Mouse (Mus musculus) WW6 (cell line): Measurements from ENCODE around the gene Kcnip1.

Source experiments
- DNase-seq: peaks from one replicate; pipeline ENCODE4 v3.0.0-alpha.2; 2013; ENCODE audit warnings: low read depth, low spot score

The Kcnip1 gene

DNA sequence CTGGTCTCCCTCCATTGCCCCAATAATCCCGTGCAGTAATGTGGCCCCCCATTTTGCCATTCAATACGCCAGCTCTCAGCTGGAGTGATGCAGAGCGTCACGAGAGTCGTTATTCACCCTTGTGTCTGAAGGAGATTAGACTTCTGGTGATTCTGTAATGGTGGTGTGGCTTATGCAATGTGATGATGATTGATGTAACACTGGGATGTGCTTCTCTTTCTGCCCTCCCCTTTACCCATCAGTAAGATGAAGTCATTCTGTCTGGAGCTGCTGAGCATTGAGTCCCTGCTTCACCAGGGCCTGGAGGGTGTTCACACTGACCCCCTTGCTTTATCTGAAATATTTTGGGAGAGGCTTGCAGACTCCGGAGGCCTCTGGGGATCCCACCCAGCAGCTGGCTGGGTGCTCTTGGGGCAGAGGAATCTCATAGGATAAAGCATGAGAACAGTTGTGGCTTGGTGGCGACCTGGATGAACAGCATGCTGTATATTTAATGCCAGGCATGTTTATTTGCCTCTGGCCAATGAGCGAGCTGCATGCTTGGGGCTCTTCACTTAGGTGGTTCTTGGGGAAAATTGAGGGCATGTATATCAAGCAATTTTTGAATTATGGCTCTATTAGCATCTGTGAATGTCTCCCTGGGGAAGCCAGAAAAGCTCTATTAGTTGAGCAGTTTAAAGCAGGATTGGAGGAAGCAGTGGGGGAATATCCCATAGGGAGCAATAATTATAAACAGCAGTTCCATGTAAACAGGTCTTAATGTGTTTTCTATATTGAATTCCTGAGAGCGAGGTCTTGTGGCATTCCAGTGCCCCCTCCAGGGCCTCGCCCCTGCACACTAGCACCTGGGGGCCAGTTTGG is 322.6 kb downstream of the Kcnip1 start:
- DNase-seq, result no peak

DNA sequence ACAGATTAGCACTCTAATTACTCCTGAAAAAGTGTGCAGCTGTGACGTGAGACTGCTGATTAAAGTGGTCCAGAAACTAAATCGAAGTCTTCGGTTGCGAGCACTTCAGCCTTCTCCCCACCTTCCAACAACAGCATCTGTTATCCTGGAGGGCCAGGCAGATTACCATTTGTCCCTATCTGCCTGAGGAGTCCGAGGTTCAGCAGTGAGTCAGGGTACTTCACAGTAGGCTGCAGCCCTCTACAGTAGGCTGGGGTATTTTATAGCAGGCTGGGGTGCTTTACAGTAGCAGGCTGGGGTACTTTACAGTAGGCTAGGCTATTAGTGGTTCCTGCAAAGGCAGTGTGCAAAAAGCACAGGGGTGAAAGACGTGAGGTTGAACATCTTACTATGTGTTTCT is 324.6 kb downstream of the Kcnip1 start:
- DNase-seq, result no peak

DNA sequence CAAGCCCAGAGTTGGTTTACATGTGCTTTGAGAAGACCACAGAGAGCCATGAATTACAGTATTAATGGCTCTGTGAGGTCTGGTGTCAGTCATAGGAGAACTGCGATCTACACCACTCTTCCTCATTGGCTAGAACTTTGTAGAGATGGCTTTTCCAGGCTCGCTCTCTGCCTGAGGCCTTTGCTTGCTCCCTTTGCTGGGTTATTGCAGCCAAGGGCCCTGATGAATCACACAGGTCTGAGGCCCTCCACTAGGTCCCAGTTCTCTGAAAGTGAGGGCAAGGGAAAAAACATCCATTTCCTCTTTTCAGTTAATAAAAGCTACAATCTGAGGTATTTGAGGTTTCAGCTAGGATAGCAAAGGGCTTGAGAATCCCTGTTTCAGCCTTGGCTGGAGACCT is 329.4 kb downstream of the Kcnip1 start:
- no peak for DNase-seq

DNA sequence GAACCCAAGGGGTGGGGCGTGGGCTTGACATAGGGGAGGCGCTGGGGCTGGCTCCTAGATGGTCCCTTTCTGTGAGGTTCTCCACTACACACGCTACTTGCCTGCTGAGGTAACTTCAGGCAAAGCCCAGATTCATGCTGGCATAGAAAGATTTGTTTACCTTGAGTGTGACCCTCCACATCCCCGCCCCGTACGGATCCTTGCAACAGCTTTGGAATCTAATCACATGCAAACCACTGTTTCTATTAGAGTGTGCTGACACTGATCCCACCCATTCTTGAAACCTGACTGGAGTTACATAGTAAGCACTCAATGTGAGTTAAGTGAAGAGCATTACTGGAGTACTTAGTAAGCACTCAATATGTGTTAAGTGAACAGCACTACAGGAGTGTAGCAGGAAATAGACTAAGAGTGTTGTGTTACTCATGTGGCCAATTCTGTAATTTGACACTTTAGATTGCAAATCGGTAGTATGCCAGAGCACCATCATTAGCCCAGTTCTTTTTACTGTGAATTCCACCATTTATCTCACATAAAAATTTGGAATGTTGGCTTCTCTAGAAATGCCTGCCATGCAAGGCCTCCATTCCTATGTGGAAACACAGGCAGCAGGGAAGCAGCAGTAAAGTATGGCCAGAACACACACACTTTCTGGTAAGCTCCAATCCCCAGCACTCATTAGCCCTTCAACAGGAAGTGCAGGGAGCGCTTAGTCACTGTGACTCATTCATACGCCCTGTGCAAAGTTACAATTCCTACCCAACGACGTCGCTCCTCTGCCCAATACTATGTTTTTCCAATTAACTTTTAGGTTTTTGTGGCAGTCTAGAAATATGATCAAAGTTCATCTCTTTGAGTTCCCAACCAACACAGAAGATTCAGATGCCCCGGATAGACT is 332.7 kb downstream of the Kcnip1 start:
- DNase-seq, result no peak

DNA sequence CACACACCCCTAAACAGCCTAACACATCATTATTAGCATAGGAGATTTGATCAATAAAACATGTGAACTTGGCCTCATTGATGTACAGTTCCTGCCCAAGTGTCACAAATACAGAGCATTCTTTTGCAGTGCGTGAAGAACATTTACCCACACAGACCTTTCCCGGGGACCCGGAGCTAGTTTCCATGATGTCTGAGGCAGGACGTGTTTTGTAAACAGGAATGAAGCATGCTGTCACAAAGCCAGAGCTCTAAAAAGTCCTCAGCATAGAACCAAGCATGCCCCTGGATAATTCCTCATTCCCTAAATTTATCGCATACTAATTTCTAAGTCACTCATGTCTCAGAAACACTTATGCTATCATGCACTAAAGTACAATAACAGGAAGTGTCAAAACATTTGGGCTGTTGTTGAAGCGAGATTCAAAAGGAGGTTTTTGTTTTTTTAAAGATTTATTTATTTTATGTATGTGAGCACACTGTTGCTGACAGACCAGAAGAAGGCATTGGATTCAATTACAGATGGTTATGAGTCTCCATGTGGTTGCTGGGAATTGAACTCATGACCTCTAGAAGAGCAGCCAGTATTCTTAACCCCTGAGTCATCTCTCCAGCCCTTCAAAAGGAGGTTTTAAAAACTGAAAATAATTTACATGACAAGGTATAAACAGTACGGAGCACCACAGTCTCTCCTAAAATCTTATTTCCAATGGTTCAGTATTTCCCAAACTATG is 336.9 kb downstream of the Kcnip1 start:
- no peak for DNase-seq

DNA sequence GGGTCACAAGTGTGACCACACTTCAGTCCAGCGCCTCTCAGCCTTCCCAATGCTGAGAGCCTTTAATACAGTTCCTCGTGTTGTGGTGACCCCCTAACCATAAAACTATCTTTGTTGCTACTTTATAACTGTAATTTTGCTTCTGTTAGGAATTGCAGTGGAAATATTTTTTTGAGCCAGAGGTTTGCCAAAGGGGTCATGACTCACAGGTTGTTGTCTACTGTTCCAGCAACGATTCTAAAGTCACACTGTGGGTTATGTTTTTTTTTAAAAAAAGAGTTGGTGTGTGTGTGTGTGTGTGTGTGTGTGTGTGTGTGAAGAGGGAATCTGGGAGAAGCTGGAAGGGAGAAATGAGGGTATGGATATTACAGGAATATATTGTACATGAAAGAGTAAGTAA is 337.7 kb downstream of the Kcnip1 start:
- no peak for DNase-seq

- no peak for DNase-seq
Observed at GRCm38 (mm10) chr11:33654485-33654884, 338.5 kb downstream of the Kcnip1 start.

- no peak for DNase-seq
Observed at GRCm38 (mm10) chr11:33649358-33649757, 343.6 kb downstream of the Kcnip1 start.

DNA sequence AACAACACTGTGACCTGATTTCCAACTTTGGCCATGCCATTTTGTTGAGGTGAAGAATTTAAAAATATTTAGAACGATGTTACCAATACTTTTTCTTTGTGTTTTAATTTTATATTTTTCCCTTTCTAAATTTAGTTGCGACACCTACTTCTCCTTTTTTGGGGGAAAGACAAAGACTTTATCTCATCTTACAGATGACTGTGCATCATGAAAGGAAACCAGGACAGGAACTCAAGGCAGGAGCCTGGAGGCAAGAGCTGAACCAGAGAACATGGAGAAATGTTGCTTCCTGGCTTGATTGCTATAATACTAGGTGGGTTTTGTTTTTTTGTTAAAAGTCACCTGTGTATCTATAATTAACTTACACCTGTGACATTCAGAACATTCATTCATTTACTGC is 355.8 kb downstream of the Kcnip1 start:
- DNase-seq, result no peak

GRCm38 (mm10) chr11:33627136-33627742 is 365.7 kb downstream of the Kcnip1 start:
- DNase-seq, result no peak

DNA sequence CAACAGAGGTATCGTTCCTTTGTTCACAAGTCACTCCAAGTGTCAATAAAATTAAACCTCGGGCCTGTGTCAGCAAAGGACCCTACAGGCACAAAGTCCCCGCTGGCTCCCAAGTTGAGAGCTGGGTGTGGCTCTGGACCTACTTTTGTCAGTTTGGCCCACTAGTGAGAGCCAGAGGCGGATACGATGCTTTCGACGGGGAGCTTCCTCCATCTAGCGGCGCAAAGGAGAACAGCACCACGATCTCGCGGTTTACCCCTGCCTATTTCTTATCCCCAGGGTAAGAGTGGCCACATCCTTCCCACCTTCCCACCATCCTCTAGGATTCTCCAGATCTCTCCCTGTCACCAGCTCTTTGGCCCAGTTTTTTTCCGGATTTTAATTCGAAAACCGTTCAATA is 378.7 kb downstream of the Kcnip1 start:
- DNase-seq, result peak; percentile 67

- DNase-seq, result no peak
Observed at GRCm38 (mm10) chr11:33607784-33608183, 385.2 kb downstream of the Kcnip1 start.

GRCm38 (mm10) chr11:33603174-33603573 is 389.8 kb downstream of the Kcnip1 start:
- DNase-seq, result no peak

DNA sequence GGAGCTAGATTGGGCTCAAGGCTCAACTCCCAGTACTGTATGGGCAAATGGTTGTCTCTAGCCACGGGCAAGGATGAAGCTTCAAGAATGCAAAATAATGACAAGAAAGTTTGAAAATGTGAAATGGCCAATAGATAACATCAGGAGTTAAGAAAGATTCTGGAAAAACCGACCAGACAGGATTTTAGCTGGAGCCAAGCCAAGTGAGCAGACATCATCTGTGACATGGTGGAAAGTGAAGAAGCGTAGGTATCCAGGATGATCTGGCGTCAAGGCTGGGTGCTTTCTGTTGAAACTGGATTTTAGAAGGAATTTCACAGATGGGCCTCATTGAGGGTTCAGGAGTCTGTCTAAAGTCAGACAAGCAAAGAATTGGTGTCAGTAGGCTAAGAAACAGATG is 394.0 kb downstream of the Kcnip1 start, which contains the start of gene D130052B06Rik:
Gene D130052B06Rik, plus strand, starts transcription at position 317 of the 400 bp plus-strand sequence.
- no peak for DNase-seq

DNA sequence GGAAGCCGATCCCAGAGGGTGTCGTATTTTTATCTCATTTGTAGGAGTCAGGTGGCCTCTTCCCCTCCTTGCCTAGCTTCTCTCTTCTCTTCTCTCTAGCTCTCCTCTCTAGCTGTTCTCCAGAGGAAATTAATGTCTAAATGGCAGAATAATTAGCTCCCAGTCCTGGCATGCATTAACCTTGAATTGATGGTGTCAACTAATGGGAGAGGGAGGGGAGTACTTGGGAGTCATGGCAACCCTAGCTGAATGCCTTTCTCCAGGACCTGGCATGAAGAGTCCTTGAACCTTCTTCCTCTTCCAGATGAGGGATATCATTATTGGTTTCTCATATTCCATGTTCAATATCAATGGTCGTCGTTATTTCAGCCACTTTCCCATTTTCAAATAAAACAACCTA is 396.3 kb downstream of the Kcnip1 start:
- DNase-seq, result no peak

DNA sequence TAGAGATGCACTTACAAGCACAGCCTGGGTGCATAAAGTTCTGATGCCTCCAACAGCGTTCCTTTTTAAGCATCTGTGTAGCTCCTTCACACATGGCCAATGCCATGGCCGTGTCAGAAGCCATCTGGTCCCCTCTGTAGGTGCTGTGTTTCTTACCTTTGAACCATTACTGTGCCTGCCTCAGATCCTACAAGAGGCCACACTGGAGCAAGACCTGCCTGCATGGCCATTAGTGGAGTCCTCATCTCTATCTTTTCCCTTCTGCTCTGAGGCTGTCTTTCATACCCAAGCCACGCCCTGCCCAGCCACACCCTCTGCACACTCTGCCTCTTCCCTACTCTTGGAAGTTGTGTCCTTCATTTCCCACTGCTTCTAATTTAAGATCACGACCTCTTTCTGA is 400.1 kb downstream of the Kcnip1 start:
- no peak for DNase-seq

GRCm38 (mm10) chr11:33590771-33591170 is 402.2 kb downstream of the Kcnip1 start:
- DNase-seq, result no peak

DNA sequence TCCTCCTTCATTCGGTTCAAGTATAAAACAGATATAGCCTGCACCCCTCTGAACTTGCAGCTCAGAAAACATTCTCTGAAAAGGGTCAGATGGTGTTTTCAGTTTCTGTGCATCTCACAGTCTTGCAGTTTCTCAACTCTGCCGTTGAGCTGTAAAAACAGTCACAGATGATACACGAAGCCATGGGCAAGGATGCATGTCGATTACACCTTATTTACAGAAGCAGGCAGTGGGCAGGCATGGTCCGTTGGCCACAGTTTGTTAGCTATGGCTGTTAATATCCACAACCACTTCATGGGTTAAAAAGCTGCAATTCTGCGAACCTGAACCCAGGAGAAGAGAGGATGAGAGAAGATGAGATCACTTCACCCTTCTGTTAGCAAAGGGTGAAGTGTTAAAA is 406.3 kb downstream of the Kcnip1 start:
- DNase-seq, result no peak

DNA sequence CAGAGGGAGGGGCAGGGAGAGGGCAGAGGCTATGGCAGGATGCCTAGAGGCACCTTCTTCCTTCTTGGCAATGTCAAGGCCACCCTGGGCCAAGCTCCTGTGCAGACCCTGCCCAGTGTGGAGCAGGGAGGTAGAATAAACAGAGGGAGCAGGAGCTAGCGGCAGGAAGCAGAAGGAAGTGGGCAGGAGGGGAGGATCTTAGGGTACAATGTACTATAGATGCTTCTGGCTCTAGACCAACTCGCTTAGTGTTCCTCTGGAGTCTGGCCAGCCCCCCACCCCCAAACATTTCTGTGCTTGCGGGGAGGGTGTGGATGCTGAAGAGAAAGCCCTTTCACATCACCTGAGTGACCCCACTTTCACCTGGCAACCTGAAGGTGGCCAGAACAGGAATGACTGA is 413.3 kb downstream of the Kcnip1 start:
- DNase-seq, result no peak
